Mouse (Mus musculus) mouse embryonic stem cell (cell line): Measurements from ENCODE around the gene Tesk2.

Experiments
- in situ Hi-C, 2 experiments: fragments of 300-500 bp; cut with MboI; formaldehyde crosslinking; loops; 1 replicate in 1 of 2; 3 replicates in 1 of 2; pipeline ENCODE4 v1.14.3; 2019 to 2020; ENCODE audit warnings: low sequenced_read_pairs in 2 of 2, low pct_unique_long_range_greater_than_20kb in 1 of 2, mixed read lengths in 1 of 2; ENCODE audit not compliant: unreplicated experiment in 1 of 2

Tesk2 gene

GRCm38 (mm10) chr4:116769060-116769459 lies 48.3 kb downstream of the Tesk2 start:
- in situ Hi-C loops: no loop called here

- in situ Hi-C loops: no loop called here
Measured at GRCm38 (mm10) chr4:116776391-116776790, 55.6 kb downstream of the Tesk2 start.

- in situ Hi-C loops: no loop called here
Measured at GRCm38 (mm10) chr4:116777079-116777478, 56.3 kb downstream of the Tesk2 start.

GRCm38 (mm10) chr4:116780541-116780940 lies 59.8 kb downstream of the Tesk2 start:
- in situ Hi-C loops: no loop called here

- in situ Hi-C loops: no loop called here
Measured at GRCm38 (mm10) chr4:116781366-116781765, 60.6 kb downstream of the Tesk2 start.

GRCm38 (mm10) chr4:116782171-116782570 lies 61.4 kb downstream of the Tesk2 start:
- in situ Hi-C loops: no loop called here

GRCm38 (mm10) chr4:116786587-116786986 lies 65.8 kb downstream of the Tesk2 start:
- in situ Hi-C loops: loop anchor here (5.0 kb wide), 1 partner anchor 69 kb away; no protein-coding TSS in a partner anchor

GRCm38 (mm10) chr4:116787985-116788760 lies 67.4 kb downstream of the Tesk2 start:
- in situ Hi-C loops: loop anchor here (5.0 kb wide), 1 partner anchor 71 kb away; no protein-coding TSS in a partner anchor

GRCm38 (mm10) chr4:116788956-116789355 lies 68.2 kb downstream of the Tesk2 start:
- in situ Hi-C loops: loop anchor here (5.0 kb wide), 1 partner anchor 72 kb away; no protein-coding TSS in a partner anchor

- in situ Hi-C loops: no loop called here
Measured at GRCm38 (mm10) chr4:116792453-116792852, 71.7 kb downstream of the Tesk2 start.

GRCm38 (mm10) chr4:116794273-116794672 lies 73.5 kb downstream of the Tesk2 start:
- in situ Hi-C loops: no loop called here

GRCm38 (mm10) chr4:116796442-116797110 lies 75.8 kb downstream of the Tesk2 start:
- in situ Hi-C loops: no loop called here

GRCm38 (mm10) chr4:116799901-116800300 lies 79.2 kb downstream of the Tesk2 start:
- in situ Hi-C loops: loop anchor here in 1 of 2 experiments (25.0 kb wide), 1 partner anchor 337 kb away; the partner anchor contains the start of genes Btbd19, Plk3 and Tctex1d4

- in situ Hi-C loops: loop anchor here in 1 of 2 experiments (25.0 kb wide), 1 partner anchor 330 kb away; the partner anchor contains the start of genes Btbd19, Plk3 and Tctex1d4
Measured at GRCm38 (mm10) chr4:116807197-116808129, 86.7 kb downstream of the Tesk2 start, which contains the start of the genes Toe1 and Mutyh. Gene Toe1 (minus strand): TSS chr4:116807640. Gene Mutyh (plus strand): TSS chr4:116807723.

- in situ Hi-C loops: loop anchor here in 1 of 2 experiments (25.0 kb wide), 1 partner anchor 326 kb away; the partner anchor contains the start of genes Btbd19, Plk3 and Tctex1d4
Measured at GRCm38 (mm10) chr4:116811012-116811411, 90.3 kb downstream of the Tesk2 start.

- in situ Hi-C loops: loop anchor here in 1 of 2 experiments (25.0 kb wide), 1 partner anchor 322 kb away; the partner anchor contains the start of genes Btbd19, Plk3 and Tctex1d4
Measured at GRCm38 (mm10) chr4:116815276-116815675, 94.5 kb downstream of the Tesk2 start.

GRCm38 (mm10) chr4:116817486-116817885 lies 96.7 kb downstream of the Tesk2 start:
- in situ Hi-C loops: loop anchor here in 1 of 2 experiments (25.0 kb wide), 1 partner anchor 320 kb away; the partner anchor contains the start of genes Btbd19, Plk3 and Tctex1d4
